Mouse (Mus musculus): ENCODE measurements around the gene Cercam.

GRCm38 (mm10) chr2:29827709-29828024 is 41.3 kb upstream of the Cercam start:
- no peak for TF ChIP-seq CTCF (IDR thresholded peaks at IDR 0.05; ENCODE audit: borderline replicate concordance, insufficient read depth, low read depth, low read length)
- TF ChIP-seq POLR2A (IDR thresholded peaks at IDR 0.05; ENCODE audit: borderline replicate concordance, insufficient read depth, low read length) = no peak

All from cerebellum, adult 2 months (tissue).